Mouse (Mus musculus): ENCODE data around the gene Klc1.
"Not testable (repeated sequence)": the region's sequence is repeated elsewhere in the genome, so short reads cannot be mapped to it uniquely, and the experiment has no call there.

Gene Klc1

GRCm38 (mm10) chr12:111758381-111759175, at the start of gene Klc1:
Gene Klc1 (plus strand): TSS chr12:111758849.
- in situ Hi-C loops (cut with MboI; ENCODE audit: unreplicated experiment in 2 of 2) = no loop called here

DNA sequence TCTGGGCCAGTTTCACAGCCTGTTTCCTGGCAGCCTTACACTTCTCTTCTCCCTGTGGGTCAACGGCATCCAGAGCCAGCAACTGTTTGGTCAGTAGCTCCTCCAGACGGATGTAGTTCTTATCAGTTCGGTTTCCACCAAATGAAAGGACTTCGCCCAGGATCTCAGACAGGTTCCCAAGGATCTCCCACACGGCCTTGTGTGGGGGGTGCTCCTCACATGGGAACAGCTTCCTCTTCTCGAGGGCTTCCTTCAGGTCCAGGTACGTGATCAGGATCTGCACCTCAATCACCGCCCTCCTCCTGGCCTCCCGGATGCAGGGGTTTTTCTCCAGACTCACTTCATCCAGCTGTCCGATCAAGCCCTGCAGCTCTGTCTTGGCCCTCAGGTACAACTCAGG, 48.6 kb upstream of the Klc1 start:
- in situ Hi-C loops (cut with MboI; ENCODE audit: unreplicated experiment in 2 of 2) = no loop called here

DNA sequence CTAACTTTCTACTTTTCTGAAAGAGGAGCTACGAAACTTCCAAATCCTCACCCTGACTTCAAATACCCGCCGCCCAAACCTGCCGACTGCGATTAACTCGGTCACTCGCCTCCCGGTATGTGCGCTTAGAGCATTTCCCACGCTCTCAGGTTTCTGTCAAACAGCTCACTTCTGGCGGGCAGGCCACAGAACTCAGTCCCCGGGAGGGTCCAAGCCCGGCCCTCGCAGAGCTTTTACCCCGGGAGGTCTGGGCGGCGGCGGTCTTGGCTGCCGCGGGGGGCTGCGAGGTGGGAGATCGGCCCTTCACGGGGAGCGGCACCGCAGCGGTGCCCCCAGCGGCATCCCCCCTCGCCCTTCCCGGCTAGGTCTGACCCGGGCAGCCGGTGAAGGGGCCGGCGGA, 46.2 kb upstream of the Klc1 start:
- in situ Hi-C loops (cut with MboI; ENCODE audit: unreplicated experiment in 2 of 2) = no loop called here

GRCm38 (mm10) chr12:111713004-111713651, 45.5 kb upstream of the Klc1 start, which contains the start of the genes Bag5 and Apopt1:
Gene Bag5 (minus strand): TSS chr12:111713257.
Gene Apopt1 (plus strand): TSS chr12:111713261.
- in situ Hi-C loops (cut with MboI; ENCODE audit: unreplicated experiment in 2 of 2) = no loop called here

- in situ Hi-C loops (cut with MboI; ENCODE audit: unreplicated experiment in 2 of 2) = not testable (repeated sequence)
Observed at GRCm38 (mm10) chr12:111713880-111714279, 44.8 kb upstream of the Klc1 start.

GRCm38 (mm10) chr12:111716505-111716904, 42.1 kb upstream of the Klc1 start:
- in situ Hi-C loops (cut with MboI; ENCODE audit: unreplicated experiment in 2 of 2) = no loop called here

DNA sequence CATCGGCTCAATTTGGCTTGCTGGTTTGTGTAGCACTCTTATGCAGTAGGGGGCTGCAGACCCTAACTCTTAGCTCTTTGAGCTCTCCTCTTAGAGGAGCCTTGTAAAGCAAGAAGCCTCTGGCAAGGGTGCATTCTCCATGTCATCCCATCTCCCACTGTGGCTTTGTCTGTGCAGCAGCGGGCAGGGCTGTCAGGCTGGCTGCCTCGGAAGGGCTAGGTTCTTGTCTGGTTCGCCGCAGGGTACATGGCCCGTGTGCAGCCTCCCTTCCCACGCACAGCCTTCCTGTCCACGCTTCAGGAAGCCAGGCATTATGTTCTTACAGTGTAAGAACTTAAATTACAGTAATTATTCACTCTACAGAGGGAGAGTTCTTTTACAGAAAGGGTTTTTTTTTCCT, 40.0 kb upstream of the Klc1 start:
- in situ Hi-C loops (cut with MboI; ENCODE audit: unreplicated experiment in 2 of 2) = no loop called here

GRCm38 (mm10) chr12:111720222-111720621, 38.4 kb upstream of the Klc1 start:
- in situ Hi-C loops (cut with MboI; ENCODE audit: unreplicated experiment in 2 of 2) = no loop called here

DNA sequence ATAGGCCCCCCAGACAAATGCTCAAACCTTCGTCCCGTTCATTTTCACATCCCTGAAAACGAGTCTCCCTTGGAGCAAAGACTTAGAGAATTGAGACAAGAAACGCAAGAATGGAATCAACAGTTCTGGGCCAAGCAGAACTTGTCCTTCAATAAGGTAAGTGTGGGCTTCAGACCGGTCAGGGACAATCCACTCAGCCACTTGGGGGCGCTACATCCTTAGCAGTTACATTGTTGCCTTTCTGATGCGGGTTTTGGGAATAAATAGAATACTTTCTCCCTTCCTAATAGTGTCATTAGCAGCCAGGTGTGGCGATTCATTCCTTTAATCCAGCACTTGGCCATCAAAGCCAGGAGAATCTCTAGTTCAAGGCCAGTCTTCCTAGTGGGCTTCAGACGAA, 36.0 kb upstream of the Klc1 start:
- in situ Hi-C loops (cut with MboI; ENCODE audit: unreplicated experiment in 2 of 2) = no loop called here

DNA sequence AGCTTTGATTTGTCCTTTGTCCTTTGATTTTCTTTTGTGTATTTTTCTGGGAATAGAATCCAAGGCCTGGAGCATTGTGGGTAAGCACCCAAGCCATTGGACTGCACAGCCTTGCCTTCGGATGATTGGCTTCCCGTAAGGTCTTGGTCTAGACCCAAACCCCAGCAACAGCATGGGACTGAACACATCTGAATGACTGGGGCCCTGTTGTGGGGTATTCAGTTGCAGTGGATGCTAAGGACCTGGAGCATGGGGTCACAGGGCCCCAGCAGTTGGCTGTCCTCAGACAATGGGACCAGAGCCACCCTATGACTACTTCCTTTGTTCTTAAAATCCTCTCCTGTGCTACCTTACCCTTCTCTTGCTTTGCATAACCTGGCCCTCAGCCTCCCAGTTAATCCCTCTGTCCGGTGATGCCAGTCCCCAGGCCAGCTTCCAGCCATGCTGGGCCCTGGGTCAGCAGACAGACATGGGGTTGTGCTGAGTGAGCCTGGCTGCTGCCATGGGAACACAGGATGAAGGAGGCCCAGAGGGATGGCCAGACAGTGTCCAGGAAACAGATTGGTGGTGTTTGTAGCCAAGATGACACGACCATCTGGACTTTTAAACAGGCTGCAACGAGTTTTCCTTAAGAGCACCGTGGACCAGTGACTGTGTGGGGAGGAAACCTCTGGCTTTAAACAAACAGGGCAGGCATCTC, 33.9 kb upstream of the Klc1 start:
- in situ Hi-C loops (cut with MboI; ENCODE audit: unreplicated experiment in 2 of 2) = loop anchor here (5.0 kb wide), 3 partner anchors 153 to 368 kb away; no protein-coding TSS in a partner anchor

DNA sequence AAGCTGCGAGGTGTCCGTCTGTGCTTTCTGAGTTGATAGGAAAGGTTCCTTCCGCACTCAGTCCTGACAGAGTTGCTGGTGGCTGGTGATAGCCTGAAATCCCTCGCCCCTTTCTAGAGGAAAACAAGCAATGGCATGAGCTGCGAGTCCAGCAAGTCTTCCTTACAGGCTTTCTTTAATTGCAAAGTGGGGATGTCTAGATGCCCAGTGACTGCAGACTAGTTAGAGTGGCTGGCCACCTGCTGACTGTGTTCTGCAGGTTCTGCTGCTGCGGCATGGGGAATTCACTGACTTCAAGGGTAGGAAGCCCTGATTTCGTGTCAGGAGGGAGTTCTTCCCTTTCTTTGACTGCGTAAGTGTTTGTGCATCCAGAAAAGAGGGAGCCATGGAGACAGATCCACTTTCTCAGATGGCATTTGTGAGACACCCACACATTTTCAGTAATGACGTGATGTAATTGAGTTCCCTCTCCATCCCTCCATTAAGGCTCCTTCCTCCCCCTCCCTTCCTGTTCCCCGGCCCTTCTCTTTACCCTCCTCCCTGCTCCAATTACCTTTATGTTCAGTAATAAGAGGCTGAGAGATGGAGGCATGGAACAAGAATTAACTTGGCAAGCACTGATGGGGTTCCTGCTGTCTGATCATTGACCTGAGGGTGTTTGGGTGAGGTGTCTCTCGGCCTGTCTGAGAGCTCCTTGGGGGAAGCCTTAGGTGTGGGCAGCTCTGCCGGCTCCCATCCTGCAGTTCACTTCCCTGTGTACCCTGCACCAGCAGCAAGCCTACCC, 33.1 kb upstream of the Klc1 start:
- in situ Hi-C loops (cut with MboI; ENCODE audit: unreplicated experiment in 2 of 2) = loop anchor here (5.0 kb wide), 3 partner anchors 152 to 367 kb away; no protein-coding TSS in a partner anchor

DNA sequence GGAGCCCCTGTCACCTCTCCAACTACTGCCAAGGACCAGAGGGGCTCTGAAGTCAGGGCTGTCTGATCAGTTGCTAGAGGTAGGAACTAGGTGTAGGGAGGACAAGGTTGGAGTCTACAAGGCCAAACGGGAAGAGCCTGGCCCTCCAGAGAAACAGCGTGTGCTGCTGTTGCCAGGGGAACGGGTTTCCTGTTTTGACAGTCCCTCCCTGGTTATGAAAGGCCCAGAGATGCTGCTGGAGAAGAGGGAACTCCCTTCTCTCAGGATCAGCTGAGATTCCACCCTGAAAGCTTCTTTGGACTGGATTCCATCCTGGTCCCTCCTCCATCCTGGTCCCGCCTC, 32.6 kb upstream of the Klc1 start:
- in situ Hi-C loops (cut with MboI; ENCODE audit: unreplicated experiment in 2 of 2) = loop anchor here (5.0 kb wide), 3 partner anchors 151 to 366 kb away; no protein-coding TSS in a partner anchor

- in situ Hi-C loops (cut with MboI; ENCODE audit: unreplicated experiment in 2 of 2) = loop anchor here (5.0 kb wide), 3 partner anchors 149 to 364 kb away; no protein-coding TSS in a partner anchor
Observed at GRCm38 (mm10) chr12:111727956-111728355, 30.7 kb upstream of the Klc1 start.

- in situ Hi-C loops (cut with MboI; ENCODE audit: unreplicated experiment in 2 of 2) = loop anchor here in 1 of 2 experiments (5.0 kb wide), 1 partner anchor 265 kb away; no protein-coding TSS in a partner anchor
Observed at GRCm38 (mm10) chr12:111731822-111732807, 26.5 kb upstream of the Klc1 start.

DNA sequence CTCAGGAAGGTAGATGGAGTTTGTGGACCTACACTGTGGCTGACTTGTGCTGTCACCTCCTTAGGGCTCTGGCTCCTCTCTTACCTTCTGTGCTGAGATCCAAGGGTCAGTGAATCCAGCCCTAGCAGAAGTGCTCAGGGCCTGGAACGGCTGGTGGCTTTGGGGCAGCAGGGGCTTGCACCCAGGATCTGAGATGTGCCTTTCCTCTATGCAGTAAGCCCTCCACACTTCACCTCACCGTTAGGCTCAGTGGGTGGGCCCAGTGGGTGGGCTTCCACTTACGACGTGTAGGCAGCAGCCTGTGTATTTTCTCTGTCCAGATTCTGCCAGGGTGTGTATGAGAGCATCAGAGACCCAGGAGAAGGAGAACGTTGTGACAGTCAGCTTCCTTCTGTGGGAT, 25.7 kb upstream of the Klc1 start:
- in situ Hi-C loops (cut with MboI; ENCODE audit: unreplicated experiment in 2 of 2) = loop anchor here in 1 of 2 experiments (5.0 kb wide), 1 partner anchor 264 kb away; no protein-coding TSS in a partner anchor

GRCm38 (mm10) chr12:111734912-111735311, 23.7 kb upstream of the Klc1 start:
- in situ Hi-C loops (cut with MboI; ENCODE audit: unreplicated experiment in 2 of 2) = loop anchor here (5.0 kb wide), 3 partner anchors 37 to 262 kb away; no protein-coding TSS in a partner anchor

- in situ Hi-C loops (cut with MboI; ENCODE audit: unreplicated experiment in 2 of 2) = loop anchor here (5.0 kb wide), 2 partner anchors 36 to 141 kb away; no protein-coding TSS in a partner anchor
Observed at GRCm38 (mm10) chr12:111736676-111737075, 22.0 kb upstream of the Klc1 start.

DNA sequence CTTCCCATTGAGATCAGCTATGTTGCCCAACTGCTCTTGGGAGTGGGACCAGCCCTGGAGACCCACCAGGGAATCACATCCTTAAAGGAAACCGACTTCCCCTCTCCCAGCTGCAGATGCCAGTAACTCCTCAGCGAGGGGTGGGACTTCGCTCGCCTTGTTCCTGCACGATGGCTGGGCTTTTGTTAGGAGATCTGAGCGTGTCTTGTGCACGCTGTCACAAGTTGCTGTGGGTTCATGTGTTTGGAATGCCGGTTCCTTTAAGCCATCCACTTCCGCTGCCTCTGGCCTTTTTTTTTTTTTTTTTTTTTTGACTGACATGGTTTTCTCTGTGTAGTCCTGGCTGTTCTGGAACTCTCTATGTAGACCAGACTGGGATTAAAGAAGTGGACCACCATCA, 21.3 kb upstream of the Klc1 start:
- in situ Hi-C loops (cut with MboI; ENCODE audit: unreplicated experiment in 2 of 2) = loop anchor here (5.0 kb wide), 2 partner anchors 35 to 140 kb away; no protein-coding TSS in a partner anchor

DNA sequence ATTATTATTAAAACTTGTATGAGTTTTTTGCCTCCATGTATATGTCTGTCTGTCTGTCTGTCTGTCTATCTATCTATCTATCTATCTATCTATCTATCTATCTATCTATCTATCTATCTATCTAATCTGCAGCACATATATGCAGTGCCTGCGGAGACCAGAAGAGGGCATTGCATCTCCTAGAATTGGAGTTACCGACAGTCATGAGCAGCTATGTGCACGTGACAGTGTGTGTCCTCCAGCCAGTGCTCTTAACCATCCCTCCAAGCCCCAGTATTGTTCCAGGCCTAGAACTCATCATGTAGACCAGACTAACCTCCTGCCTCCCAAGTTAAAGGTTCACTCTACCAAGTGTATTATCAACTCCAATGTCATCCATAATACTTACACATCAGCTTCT, 19.9 kb upstream of the Klc1 start:
- in situ Hi-C loops (cut with MboI; ENCODE audit: unreplicated experiment in 2 of 2) = loop anchor here (5.0 kb wide), 2 partner anchors 34 to 139 kb away; no protein-coding TSS in a partner anchor

Data from v-Abl transformed pro-B cells (cell line).